Mouse (Mus musculus): ENCODE results near the gene Plekha7. TPM values are rescaled to one million over a fixed set of nuclear protein-coding genes. Genes with fewer than 3 reads are reported as not detected.

Plekha7 gene
- polyA plus RNA-seq, 1 experiment from 2014 or later: 17.9 TPM

- Histone ChIP-seq H3K36me3 (ENCODE audit: control insufficient read depth, insufficient read depth, low read length) (no peaks in the 10 kb centered on the region), H3K27ac (ENCODE audit: low read depth, low read length) (no peak overlapping the region), H3K9me3 (ENCODE audit: control insufficient read depth, low read length) (no peaks in the 10 kb centered on the region), H3K4me3 (ENCODE audit: low read depth, low read length) (no peak overlapping the region), H3K9ac (ENCODE audit: low read length) (no peak overlapping the region), H3K4me1 (replicated peaks; ENCODE audit: control insufficient read depth, insufficient read depth, low read length) (no peaks in the 10 kb centered on the region), H3K27me3 (ENCODE audit: control insufficient read depth, insufficient read depth, low read length) (no peaks in the 10 kb centered on the region), H3K4me2 (ENCODE audit: low read depth, low read length, severe bottlenecking) (no peak overlapping the region)
- no peak for ATAC-seq (replicated peaks; ENCODE audit: low FRiP score)
- 93% methylated on average over 2 of the region's 2 CpGs for WGBS
- DNase-seq (ENCODE audit: low spot score): no peak
Observed at GRCm38 (mm10) chr7:116298851-116299250, 9.3 kb downstream of the Plekha7 start.

DNA sequence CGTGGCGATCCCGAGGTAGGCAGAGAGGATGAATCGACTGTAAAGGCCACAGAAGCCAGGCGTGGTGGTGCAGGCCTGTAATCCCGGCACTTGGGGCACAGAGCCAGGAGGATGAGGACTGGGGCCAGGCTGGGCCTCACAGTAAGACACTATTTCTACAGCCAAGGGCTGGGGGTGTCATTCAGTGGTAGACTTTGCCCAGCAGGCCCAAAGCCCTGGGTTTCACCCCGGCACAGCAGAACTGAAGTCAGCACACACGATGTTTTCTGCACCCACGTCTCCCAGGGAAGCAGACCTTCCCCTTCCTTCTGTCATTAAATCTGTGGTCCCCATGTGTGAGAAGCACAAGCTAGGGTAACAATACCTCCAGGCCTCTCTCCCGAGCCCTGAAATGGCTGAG lies 9.8 kb downstream of the Plekha7 start:
- WGBS: 80% methylated on average over 10 of the region's 10 CpGs
- H3K36me3 ChIP-seq (ENCODE audit: control insufficient read depth, insufficient read depth, low read length): no peaks in the 10 kb centered on the region
- H3K4me2 ChIP-seq (ENCODE audit: low read depth, low read length, severe bottlenecking): no peak overlapping the region
- no peaks in the 10 kb centered on the region for H3K9me3 ChIP-seq (ENCODE audit: control insufficient read depth, low read length)
- no peak overlapping the region for H3K4me3 ChIP-seq (ENCODE audit: low read depth, low read length)
- H3K27me3 ChIP-seq (ENCODE audit: control insufficient read depth, insufficient read depth, low read length): no peaks in the 10 kb centered on the region
- no peak for DNase-seq (ENCODE audit: low spot score)
- no peak overlapping the region for H3K27ac ChIP-seq (ENCODE audit: low read depth, low read length)
- peak overlapping the region; percentile 8; the same call in 1 of the 2 replicates for H3K9ac ChIP-seq (ENCODE audit: low read length)
- no peaks in the 10 kb centered on the region for H3K4me1 ChIP-seq (replicated peaks; ENCODE audit: control insufficient read depth, insufficient read depth, low read length)
- ATAC-seq (replicated peaks; ENCODE audit: low FRiP score): no peak

DNA sequence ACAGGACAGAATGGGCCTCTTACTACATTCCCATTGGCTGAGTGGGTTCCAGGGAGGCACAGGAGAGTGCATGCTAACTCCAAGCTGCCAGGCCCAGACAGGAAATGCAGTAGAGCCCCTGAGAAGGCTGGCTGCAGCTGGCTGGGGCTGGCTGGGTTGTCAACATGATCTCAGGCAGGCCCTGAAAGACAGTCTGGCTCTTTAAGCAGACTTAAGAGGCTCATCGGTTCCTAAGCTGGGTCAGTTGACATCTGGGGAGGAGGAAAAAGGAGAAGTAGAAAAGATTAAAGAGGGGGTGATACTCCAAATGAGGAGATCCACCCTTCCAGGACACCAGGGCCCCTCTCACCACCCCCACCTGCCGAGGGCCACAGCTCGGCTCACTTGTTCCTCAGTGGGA lies 13.2 kb downstream of the Plekha7 start:
- 56% methylated on average over 3 of the region's 3 CpGs for WGBS
- Histone ChIP-seq H3K9ac (ENCODE audit: low read length) (no peak overlapping the region), H3K27ac (ENCODE audit: low read depth, low read length) (no peak overlapping the region), H3K27me3 (ENCODE audit: control insufficient read depth, insufficient read depth, low read length) (no peaks in the 10 kb centered on the region), H3K9me3 (ENCODE audit: control insufficient read depth, low read length) (no peaks in the 10 kb centered on the region), H3K4me3 (ENCODE audit: low read depth, low read length) (no peak overlapping the region), H3K4me1 (replicated peaks; ENCODE audit: control insufficient read depth, insufficient read depth, low read length) (no peaks in the 10 kb centered on the region), H3K36me3 (ENCODE audit: control insufficient read depth, insufficient read depth, low read length) (no peaks in the 10 kb centered on the region), H3K4me2 (ENCODE audit: low read depth, low read length, severe bottlenecking) (no peak overlapping the region)
- no peak for DNase-seq (ENCODE audit: low spot score)
- no peak for ATAC-seq (replicated peaks; ENCODE audit: low FRiP score)

DNA sequence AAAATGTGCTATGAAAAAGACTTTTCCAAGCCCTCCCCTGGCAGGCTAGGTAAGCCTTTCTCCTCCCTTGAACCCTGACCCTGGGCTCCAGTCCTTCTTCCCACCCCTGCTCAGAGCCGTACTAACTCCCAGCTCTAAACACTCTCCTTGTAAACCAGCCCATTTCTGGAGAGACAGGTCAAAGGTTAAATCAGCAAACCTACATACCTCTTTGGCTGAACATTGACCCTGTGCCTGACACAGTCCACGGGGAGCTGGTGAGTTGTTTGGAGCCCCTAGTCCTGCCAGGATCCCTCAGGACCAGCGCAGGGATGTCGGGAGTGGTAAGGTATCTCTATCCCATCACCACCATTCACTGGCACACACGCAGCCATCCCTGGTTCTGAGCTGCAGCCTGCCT lies 15.8 kb downstream of the Plekha7 start:
- no peak overlapping the region for H3K4me2 ChIP-seq (ENCODE audit: low read depth, low read length, severe bottlenecking)
- no peak for DNase-seq (ENCODE audit: low spot score)
- no peak overlapping the region for H3K4me3 ChIP-seq (ENCODE audit: low read depth, low read length)
- no peaks in the 10 kb centered on the region for H3K36me3 ChIP-seq (ENCODE audit: control insufficient read depth, insufficient read depth, low read length)
- H3K27ac ChIP-seq (ENCODE audit: low read depth, low read length): no peak overlapping the region
- H3K9ac ChIP-seq (ENCODE audit: low read length): no peak overlapping the region
- no peak for ATAC-seq (replicated peaks; ENCODE audit: low FRiP score)
- H3K4me1 ChIP-seq (replicated peaks; ENCODE audit: control insufficient read depth, insufficient read depth, low read length): no peaks in the 10 kb centered on the region
- WGBS: 52% methylated on average over 5 of the region's 5 CpGs
- H3K9me3 ChIP-seq (ENCODE audit: control insufficient read depth, low read length): no peaks in the 10 kb centered on the region
- H3K27me3 ChIP-seq (ENCODE audit: control insufficient read depth, insufficient read depth, low read length): no peaks in the 10 kb centered on the region

GRCm38 (mm10) chr7:116290559-116290958 lies 17.6 kb downstream of the Plekha7 start:
- H3K4me1 ChIP-seq (replicated peaks; ENCODE audit: control insufficient read depth, insufficient read depth, low read length): peaks cover 2% of the 10 kb centered on the region; the same call in 1 of the 2 replicates
- no peaks in the 10 kb centered on the region for H3K36me3 ChIP-seq (ENCODE audit: control insufficient read depth, insufficient read depth, low read length)
- no peak overlapping the region for H3K27ac ChIP-seq (ENCODE audit: low read depth, low read length)
- no peak overlapping the region for H3K9ac ChIP-seq (ENCODE audit: low read length)
- ATAC-seq (replicated peaks; ENCODE audit: low FRiP score) (no peak), DNase-seq (ENCODE audit: low spot score) (no peak)
- H3K4me3 ChIP-seq (ENCODE audit: low read depth, low read length): no peak overlapping the region
- no peak overlapping the region for H3K4me2 ChIP-seq (ENCODE audit: low read depth, low read length, severe bottlenecking)
- H3K27me3 ChIP-seq (ENCODE audit: control insufficient read depth, insufficient read depth, low read length): no peaks in the 10 kb centered on the region
- WGBS: 82% methylated on average over 1 of the region's 1 CpGs
- H3K9me3 ChIP-seq (ENCODE audit: control insufficient read depth, low read length): no peaks in the 10 kb centered on the region

GRCm38 (mm10) chr7:116288996-116289395 lies 19.2 kb downstream of the Plekha7 start:
- no peaks in the 10 kb centered on the region for H3K9me3 ChIP-seq (ENCODE audit: control insufficient read depth, low read length)
- ATAC-seq (replicated peaks; ENCODE audit: low FRiP score): no peak
- no peak overlapping the region for H3K27ac ChIP-seq (ENCODE audit: low read depth, low read length)
- H3K4me3 ChIP-seq (ENCODE audit: low read depth, low read length): no peak overlapping the region
- H3K27me3 ChIP-seq (ENCODE audit: control insufficient read depth, insufficient read depth, low read length): no peaks in the 10 kb centered on the region
- no peak overlapping the region for H3K9ac ChIP-seq (ENCODE audit: low read length)
- WGBS: 84% methylated on average over 3 of the region's 3 CpGs
- no peak for DNase-seq (ENCODE audit: low spot score)
- H3K36me3 ChIP-seq (ENCODE audit: control insufficient read depth, insufficient read depth, low read length): no peaks in the 10 kb centered on the region
- peaks cover 2% of the 10 kb centered on the region; the same call in 1 of the 2 replicates for H3K4me1 ChIP-seq (replicated peaks; ENCODE audit: control insufficient read depth, insufficient read depth, low read length)
- no peak overlapping the region for H3K4me2 ChIP-seq (ENCODE audit: low read depth, low read length, severe bottlenecking)

GRCm38 (mm10) chr7:116287959-116288358 lies 20.2 kb downstream of the Plekha7 start:
- no peaks in the 10 kb centered on the region for H3K36me3 ChIP-seq (ENCODE audit: control insufficient read depth, insufficient read depth, low read length)
- no peaks in the 10 kb centered on the region for H3K27me3 ChIP-seq (ENCODE audit: control insufficient read depth, insufficient read depth, low read length)
- no peaks in the 10 kb centered on the region for H3K9me3 ChIP-seq (ENCODE audit: control insufficient read depth, low read length)
- ATAC-seq (replicated peaks; ENCODE audit: low FRiP score) (no peak), DNase-seq (ENCODE audit: low spot score) (no peak)
- peaks cover 9% of the 10 kb centered on the region; the same call in 1 of the 2 replicates for H3K4me1 ChIP-seq (replicated peaks; ENCODE audit: control insufficient read depth, insufficient read depth, low read length)
- H3K9ac ChIP-seq (ENCODE audit: low read length): no peak overlapping the region
- H3K4me3 ChIP-seq (ENCODE audit: low read depth, low read length): no peak overlapping the region
- WGBS: 84% methylated on average over 5 of the region's 5 CpGs
- no peak overlapping the region for H3K27ac ChIP-seq (ENCODE audit: low read depth, low read length)
- no peak overlapping the region for H3K4me2 ChIP-seq (ENCODE audit: low read depth, low read length, severe bottlenecking)

DNA sequence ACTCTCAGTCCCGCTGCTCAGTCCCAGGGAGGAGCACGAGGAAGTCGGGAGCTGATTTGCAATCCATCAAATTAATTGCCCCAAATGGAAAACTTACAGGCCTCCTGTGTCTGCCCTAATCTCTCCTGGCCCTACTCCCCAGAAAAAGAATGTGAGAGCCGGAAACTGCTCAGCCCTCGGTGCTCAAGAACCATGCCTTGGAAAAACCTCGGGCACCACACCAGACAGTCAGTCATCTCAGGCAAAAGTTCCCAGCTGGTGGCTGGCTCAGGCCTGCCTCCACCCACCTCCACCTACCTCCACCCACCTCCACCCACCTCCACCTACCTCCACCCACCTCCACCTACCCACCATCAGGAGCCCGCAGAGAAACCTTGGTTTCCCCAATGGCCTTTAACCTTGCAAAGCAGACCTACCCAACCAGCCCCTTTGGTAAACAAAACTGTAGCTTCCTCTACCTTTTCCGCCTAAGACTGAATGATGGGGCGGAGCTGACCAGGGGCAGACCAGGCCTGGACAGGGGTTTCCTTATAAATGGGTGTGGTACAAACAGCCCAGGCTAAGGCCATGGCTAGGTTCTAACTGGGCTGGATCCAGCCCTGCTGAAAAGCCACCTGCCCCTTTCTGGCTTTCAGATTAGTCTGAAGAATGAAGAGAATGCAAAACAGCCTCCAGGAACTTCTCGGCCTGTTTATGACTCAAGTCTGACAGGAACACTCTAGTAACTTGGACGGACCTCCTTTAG lies 21.4 kb downstream of the Plekha7 start:
- H3K27ac ChIP-seq (ENCODE audit: low read depth, low read length): no peak overlapping the region
- H3K27me3 ChIP-seq (ENCODE audit: control insufficient read depth, insufficient read depth, low read length): no peaks in the 10 kb centered on the region
- 68% methylated on average over 11 of the region's 11 CpGs for WGBS
- no peak overlapping the region for H3K4me2 ChIP-seq (ENCODE audit: low read depth, low read length, severe bottlenecking)
- ATAC-seq (replicated peaks; ENCODE audit: low FRiP score) (no peak), DNase-seq (ENCODE audit: low spot score) (no peak)
- H3K4me3 ChIP-seq (ENCODE audit: low read depth, low read length): no peak overlapping the region
- H3K4me1 ChIP-seq (replicated peaks; ENCODE audit: control insufficient read depth, insufficient read depth, low read length): peaks cover 15% of the 10 kb centered on the region
- no peaks in the 10 kb centered on the region for H3K36me3 ChIP-seq (ENCODE audit: control insufficient read depth, insufficient read depth, low read length)
- no peak overlapping the region for H3K9ac ChIP-seq (ENCODE audit: low read length)
- no peaks in the 10 kb centered on the region for H3K9me3 ChIP-seq (ENCODE audit: control insufficient read depth, low read length)

DNA sequence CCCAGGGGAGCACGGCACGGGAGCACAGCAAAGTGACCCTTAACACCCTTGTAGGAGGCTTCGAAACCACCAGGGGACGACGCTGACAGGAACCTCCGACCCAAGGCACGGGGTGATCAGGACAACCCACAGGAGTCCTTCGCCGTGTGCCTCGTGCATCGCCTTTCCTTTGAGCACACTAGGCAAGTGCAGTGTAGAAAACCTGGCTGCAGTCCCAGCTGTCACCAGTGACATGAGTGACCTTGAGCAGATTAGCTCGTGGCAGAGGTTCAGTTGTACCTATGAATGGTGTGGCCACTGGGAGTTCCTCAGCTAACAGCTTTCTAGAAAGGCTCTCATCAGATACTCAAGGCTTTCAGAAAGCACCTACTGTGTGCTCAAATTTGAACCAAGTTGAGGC lies 22.0 kb downstream of the Plekha7 start:
- Histone ChIP-seq H3K4me2 (ENCODE audit: low read depth, low read length, severe bottlenecking) (no peak overlapping the region), H3K4me1 (replicated peaks; ENCODE audit: control insufficient read depth, insufficient read depth, low read length) (peaks cover 15% of the 10 kb centered on the region), H3K27me3 (ENCODE audit: control insufficient read depth, insufficient read depth, low read length) (no peaks in the 10 kb centered on the region), H3K27ac (ENCODE audit: low read depth, low read length) (no peak overlapping the region), H3K4me3 (ENCODE audit: low read depth, low read length) (no peak overlapping the region), H3K9ac (ENCODE audit: low read length) (no peak overlapping the region), H3K9me3 (ENCODE audit: control insufficient read depth, low read length) (no peaks in the 10 kb centered on the region), H3K36me3 (ENCODE audit: control insufficient read depth, insufficient read depth, low read length) (no peaks in the 10 kb centered on the region)
- ATAC-seq (replicated peaks; ENCODE audit: low FRiP score) (no peak), DNase-seq (ENCODE audit: low spot score) (no peak)
- 72% methylated on average over 12 of the region's 12 CpGs for WGBS

Measured in forebrain, embryonic 11.5 days (tissue).